Mouse (Mus musculus) adrenal gland, adult 2 months (tissue): Measurements from ENCODE around the gene Ergic1. TPM values are rescaled to one million over a fixed set of nuclear protein-coding genes. Genes with fewer than 3 reads are reported as not detected.

Experiments
- DNase-seq: peaks from one replicate; pipeline ENCODE4 v3.0.0; 2021
- polyA plus RNA-seq: library from polyadenylated mRNA; depleted of rRNA; stranded (reverse); fragments of >200 nt; gene quantifications from 2 replicates; pipeline ENCODE4 v1.2.3, GENCODE M21; 2012
- total RNA-seq, 2 experiments: library from RNA; stranded (reverse); gene quantifications; 2 replicates each; pipeline ENCODE4 v1.2.3; 2021

The Ergic1 gene
- total and polyA plus RNA-seq, 3 experiments: 156 to 170 (median 166) TPM

DNA sequence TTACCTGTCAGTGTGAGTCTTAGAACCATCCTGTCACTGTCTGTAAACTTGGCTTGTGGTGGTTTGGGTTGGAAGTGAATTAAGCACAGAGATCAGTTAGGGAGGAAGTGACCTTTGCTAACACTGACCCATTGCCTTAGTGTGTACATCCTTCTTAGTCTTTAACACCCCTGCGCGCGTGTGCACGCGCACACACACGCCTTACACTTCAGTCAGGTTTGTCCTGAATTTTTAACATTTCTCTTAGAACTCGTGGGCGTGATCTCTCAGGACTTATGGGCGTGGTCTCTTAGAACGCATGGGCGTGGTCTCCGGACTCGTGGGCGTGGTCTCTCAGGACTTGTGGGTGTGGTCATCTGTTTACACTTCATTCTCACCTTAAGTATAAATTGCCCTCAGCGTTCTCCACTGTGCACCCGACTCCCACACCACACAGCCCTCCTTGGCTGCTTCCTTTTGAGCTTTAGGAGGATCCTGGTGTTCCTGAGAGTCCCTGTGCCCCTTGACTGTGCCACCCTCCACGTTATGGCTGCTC is 39.7 kb downstream of the Ergic1 start:
- DNase-seq: no peak

DNA sequence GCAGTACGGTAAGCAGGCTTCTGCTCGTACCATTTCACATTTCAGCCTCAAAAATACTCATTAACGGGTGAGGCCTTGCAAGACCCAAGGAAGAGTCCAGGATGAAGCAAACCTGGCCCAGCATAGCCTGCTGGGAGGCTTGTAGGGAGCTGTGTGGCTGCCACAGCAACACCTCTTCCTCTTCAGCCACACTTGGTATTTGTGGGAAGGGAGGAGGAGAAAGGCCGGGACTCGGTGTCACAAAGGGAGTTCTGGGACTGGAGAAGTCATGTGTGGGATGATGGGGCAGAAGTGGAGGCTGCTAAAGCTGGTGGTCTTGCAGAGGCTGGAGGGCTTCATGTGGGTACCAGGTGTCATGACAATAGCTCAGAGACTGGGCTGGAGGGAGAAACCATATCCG is 40.2 kb downstream of the Ergic1 start:
- DNase-seq: no peak

DNA sequence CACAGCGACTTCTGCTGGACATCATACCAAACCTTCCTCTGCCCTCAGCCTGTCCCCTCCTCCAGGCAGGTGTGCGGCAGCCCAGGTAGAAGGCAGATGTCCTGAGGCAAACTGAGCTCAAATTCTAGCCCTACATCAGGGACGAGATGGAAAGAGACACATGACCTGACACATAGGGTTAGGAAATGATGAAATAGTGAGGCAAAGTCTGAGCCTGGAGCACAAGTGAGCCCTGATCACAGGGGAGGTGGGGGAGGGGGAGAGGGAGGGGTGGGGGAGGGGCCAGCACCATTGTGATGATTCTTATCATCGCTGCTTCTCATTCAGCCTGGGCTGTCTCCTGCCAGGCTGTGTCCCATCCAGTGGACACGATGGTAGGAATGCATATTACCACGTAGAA is 40.6 kb downstream of the Ergic1 start:
- no peak for DNase-seq

DNA sequence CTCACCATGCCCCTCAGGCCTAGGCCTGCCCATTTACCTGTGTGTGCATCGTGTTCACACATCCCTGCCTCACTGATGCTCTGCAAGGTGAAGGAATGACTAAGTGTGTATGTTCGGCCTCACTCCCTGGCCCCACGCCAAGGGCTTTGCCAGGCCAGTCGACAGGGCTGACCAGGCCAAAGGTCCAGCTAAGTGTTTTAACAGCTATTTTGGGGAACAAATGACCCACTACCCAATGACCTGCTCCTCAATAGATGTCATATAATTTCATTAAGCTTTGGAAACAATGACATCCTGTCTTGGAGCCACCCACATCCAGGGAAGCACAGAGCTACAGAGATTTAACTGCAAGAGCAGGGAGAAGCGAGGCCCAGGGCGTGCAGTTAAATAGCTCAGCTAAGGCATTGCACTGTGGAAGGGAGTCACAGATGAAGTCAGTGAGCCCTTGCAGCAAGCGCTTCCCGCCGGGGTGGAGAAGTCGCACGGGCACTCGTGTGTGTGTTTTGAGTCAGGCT is 41.1 kb downstream of the Ergic1 start:
- DNase-seq: peak; percentile 68

DNA sequence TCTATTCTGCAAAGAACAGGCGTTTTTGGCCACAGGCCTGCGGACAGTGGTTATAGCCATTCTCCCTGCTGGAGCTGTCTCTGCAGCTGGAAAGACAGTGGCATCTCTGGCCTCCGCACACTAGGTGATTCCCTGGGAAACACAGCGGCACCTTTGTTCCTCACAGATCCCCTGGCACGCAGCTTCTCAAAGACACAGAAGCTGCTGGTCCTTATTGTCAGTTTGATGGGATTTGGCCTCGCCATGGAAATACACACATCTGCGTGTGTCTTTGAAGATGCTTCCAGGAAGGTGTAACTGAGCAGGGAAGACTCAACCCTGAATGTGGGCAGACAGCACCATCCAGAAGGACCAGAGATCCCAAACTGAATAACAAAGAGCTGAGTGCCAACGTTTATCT is 42.0 kb downstream of the Ergic1 start:
- DNase-seq: no peak

DNA sequence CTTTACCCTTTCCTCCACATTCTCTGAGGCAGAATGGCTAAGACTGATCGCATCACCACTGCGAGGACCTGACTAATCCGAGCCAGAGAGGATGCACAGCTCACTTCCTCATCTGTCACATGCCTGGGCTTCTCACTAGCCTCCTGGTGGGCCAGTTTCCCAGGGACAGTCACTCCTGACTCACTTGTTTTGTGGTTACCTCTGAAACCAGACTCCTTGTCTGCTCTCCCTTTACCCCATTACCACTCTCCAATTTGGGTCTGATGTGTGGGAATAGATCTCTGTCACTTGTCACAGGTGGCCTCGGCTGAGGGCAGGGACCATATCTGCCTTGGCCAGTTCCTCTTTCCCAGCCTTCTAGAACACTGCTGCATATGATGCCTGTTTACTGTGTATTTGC is 44.3 kb downstream of the Ergic1 start:
- DNase-seq: peak; percentile 72

DNA sequence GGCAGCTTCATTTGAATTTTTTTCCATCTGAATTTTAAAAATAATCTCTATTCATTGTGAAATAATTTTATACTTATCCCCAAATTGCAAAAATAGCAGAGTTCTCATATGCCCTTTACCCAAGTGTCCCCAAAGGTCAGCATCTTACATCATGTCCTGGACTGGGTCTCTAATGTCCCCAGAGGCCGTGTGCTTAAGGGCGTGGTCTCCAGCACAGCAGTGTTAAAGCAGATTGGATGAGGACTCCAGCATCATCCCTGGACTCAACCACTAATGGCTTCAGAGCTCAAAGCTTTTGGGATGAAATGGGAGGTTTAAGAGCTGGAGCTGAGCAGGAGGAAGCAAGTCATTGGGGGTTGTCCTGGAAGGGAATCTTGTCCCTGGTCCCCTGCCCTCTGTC is 45.2 kb downstream of the Ergic1 start:
- peak; percentile 42 for DNase-seq

DNA sequence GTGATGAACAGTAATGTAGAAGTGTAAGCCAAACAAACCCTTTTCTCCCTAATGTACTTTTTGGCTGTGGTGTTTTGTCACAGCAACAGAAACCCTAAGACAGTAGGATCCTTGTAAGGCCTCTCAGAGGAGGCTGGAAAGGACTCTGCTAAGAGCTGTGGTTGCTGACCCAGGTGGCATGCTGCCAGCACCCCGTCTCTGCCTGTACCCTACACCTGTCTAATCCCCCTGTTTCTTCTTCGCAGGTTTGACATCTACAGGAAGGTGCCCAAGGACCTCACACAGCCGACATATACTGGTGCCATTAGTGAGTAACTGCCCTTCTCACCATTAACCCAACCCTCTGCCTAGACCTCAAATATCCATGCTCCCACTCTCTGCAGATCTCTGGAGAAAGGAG is 47.1 kb downstream of the Ergic1 start:
- no peak for DNase-seq

DNA sequence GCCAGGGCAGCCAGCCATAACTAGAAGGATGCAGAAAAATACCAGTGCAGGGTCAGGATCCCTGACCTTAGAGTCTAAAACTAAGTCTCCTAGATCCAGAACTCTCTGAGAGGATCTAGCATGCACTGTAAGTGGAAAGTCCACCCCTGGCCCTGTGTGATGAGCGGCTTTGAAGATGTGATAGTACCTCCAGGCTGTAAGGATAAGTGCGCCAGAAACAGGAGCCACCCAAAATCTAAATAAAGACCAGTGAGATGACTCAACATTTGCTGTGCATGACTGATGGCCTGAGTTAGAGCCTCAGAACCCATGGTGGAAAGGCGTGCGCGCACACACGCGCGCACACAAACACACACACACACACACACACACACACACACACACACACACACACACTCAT is 47.6 kb downstream of the Ergic1 start:
- no peak for DNase-seq

DNA sequence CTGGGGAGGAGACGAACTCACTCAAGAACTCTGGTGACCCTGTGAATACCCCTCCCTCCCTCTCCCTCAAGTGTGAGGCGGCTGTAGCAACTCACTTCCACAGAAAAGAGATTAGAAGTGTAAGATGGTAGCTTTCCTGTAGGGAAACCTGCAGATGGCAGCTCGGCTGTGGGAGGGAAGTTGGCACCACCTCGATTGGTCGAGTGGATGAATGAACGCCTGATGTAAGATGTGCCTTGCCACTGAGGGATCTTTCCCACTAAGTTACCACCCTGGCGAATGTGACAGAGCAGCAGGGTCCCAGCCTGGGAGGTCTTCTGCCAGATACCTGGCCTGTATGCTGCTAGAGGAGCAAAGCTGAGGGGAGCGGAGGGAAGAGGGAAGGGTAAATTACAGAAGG is 48.5 kb downstream of the Ergic1 start:
- no peak for DNase-seq

DNA sequence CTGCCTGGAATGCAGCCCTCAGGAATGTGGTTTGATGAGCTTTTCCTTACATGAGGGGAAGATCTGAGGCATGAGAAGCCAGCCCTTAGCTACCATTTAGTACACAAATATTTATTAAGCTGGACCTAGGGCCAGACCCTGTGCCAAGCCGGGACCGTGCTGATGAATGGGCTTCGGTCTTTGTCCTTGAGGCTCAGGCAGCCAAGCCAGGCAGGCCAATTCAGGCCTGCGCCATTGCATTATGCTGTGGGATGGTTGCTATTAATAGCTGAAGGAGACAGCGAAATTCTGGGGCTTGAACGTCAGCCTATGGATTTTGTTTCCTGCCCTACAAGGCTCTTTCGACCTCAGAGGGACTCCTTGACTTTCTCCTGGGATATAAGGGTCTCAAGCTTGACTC is 50.0 kb downstream of the Ergic1 start:
- DNase-seq: peak; percentile 87

DNA sequence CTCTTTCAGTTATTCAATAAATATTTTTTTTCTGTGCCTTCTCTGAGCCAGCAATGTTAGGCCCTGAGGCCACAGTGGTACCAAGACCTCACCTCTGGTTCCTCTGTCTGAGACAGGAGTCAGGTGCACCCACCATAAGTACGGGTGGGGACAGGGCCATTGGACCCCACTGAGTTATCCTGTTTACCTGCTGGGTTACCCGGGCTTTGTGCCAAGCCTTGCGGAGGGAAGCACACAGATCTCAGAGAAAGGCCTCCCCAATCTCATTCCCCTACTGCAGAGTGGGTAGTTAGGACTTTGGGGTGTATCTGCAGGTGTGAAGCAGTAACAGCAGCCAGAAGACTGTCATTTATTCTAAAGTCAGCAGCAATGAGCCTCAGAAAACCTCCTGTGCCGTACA is 50.6 kb downstream of the Ergic1 start:
- no peak for DNase-seq

DNA sequence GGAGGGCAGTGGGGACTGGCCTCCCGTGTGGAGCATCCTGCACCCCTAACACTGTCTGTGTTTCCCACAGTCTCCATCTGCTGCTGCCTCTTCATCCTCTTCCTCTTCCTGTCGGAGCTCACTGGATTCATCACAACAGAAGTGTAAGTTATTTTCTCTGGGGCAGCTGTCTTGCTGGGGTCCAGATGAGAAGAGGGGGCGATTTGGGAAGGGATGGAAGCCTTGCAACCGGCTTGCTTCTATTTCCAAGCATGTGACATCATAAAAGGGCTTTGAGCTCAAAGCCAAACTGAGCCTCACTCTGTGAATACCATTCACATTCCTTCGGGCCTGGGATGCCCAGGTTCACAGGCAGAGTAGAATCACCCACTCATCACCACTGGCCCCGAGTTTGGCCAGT is 53.0 kb downstream of the Ergic1 start:
- DNase-seq: no peak

DNA sequence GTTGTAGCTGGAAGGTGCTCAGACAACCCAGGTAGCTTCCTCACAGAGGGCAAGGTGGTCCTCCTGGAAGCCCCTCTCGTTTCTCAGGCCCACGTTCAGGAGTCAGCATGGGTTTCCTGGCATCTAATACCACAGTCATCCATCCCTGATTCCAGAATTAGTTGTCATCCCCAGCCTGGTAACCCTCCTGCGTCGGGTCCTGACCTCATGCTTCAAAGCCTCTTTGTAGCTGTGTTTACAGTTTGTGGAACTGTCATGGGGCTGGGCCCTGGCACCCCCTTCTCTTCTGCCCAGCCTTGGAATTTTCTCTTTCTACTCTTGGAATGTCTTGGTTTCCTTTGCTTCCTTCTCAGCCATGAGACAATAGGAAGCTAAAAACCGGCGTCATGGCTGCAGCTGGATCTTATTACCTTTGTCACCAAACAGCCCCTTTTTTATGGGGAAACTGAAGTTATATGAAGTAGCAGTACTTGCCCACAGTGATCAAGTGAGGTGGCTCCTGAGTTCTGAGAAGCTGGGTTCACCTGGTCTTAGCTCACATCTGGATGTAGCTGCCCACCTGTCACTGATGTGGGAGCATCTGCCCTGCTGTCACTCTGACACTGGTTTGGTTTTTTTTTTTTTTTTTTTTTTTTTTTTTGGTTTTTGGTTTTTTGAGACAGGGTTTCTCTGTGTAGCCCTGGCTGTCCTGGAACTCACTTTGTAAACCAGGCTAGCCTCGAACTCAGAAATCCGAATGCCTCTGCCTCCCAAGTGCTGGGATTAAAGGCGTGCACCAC is 53.6 kb downstream of the Ergic1 start:
- no peak for DNase-seq

DNA sequence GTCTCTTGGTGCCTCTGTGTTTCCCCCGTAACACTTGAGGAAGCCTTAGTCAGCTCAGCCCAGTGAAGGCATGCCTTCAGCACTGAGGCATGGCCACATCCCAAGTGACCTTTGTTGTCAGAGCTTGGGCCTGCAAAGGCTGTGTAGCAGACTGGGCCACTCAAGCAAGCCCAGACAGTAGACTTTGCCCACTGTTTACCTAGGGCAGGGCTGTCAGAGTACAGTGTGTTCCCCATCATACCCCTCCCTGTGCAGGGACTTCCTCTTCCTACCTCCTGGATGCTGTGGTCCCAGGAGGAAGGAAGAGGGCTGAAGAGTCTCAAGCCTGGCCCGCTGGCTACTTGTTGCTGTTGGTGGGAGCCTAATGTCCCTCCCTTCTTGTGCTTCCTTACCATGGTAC is 55.4 kb downstream of the Ergic1 start:
- DNase-seq: peak; percentile 34

DNA sequence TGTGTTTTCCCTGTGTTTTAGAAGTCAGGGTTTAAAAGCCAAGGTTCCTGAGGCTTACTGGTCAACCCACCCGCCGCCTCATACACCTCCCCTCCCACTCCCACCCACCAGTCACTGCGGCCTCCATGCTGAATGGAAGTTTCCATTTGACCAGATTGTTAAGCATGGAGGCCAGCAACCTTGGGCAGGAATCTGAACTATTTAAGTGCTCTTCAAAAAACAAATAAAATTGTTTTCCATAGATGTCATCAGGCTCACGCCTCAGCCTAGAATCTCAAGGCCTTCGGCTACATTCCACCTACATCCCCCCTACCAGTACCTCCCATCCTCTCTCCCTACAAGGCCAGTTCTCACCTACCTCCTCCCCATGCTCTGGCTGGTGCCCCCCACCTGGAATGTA is 57.2 kb downstream of the Ergic1 start:
- peak; percentile 65 for DNase-seq

DNA sequence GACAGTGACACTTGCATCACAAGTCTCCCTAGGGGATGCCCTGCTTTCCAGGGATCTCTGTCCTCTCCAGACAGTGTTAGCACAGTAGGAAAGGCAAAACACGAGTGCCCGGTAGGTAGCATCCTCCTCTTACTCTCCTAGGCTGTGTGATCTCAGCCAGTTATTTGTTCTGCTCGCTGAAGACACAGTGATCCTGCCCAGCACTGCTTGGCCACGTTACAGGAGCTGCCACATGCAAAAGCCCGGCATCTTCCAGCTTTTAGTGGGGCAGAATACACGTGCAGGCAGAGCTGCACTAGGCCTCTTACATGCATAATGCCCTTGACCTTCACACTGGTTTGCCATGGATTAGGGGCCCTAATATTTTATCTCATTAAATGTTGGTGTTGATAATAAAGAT is 58.3 kb downstream of the Ergic1 start:
- peak; percentile 45 for DNase-seq

DNA sequence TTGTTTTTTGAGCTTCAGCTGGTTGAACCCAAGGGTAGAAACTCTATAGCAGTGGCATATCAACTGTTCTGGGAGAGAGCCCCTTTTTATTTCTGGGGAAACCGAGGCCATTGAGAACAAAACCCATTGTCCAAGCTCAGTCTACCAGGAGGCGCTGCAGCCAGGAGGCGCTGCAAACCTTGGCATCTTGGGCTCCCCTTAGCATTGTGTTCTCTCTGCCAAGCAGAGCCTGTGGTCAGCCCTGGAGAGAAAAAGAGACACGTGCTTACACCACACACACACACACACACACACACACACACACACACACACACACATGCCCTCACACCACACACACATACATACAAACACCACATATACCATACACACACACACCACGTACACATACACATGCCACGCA is 59.0 kb downstream of the Ergic1 start:
- DNase-seq: no peak

DNA sequence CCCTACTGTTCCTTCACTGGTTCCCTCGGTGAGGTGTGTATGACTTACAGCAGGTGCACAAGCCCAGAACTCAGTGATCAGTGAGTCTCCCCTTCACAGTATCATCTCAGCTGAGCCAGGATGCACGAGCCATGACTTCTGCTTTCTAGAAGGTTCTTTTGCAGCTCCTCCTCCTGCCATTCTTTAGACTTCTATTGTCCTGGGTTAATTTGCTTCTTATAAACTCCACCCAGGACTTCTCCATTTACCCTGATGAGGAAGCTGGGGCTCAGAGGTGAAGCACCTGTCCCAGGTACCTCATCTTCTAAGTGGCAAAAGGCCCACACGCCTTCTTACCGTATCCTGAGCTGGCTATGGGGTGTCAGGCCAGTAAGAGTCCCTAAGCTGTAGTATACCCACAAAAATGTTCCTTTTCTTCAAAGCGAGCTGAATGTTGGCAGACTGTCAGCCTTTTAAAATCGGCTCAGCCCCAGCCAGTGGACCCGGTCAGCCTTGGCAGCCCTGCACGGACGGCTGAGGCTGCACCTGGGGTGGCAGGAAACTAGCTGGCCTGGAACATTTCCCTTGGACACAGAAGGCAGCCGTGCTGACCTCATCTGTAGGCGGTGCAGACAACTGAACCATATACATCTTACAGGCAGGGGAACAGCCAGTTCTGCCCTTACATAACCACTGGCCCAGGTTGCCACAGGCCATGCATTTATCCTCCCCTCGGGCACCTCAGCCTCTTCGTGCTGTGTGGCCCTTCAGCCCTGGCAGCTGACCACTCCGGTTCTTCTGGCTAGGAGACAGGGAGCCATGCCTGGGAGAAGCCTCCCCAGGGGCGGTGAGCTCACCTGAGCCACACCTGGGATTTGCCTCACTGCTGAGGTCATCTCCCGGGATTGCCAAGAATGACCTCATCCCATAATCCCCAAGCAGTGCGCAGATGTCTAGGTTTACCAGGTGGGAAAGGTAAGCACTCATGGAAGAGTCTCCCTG is 59.8 kb downstream of the Ergic1 start:
- peak; percentile 81 for DNase-seq

DNA sequence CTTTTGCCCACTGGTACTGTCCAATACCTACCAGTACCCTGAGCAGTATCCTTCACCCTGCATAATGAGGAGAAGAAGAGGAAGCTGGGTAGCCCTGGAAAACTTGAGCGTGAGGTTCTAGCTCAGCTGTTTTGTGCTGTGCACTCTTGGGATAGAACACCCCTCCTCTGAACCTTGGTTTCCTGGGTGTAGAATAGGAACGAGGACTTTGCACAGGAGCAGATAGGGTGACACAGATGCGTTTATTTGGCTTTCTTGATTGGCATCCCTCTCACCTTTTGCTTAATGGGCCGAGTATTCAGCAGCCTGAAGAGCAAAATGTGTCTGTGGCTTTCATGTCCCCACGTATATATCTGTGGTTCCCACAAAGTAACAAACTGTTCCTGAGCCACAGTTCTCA is 60.6 kb downstream of the Ergic1 start:
- DNase-seq: no peak

DNA sequence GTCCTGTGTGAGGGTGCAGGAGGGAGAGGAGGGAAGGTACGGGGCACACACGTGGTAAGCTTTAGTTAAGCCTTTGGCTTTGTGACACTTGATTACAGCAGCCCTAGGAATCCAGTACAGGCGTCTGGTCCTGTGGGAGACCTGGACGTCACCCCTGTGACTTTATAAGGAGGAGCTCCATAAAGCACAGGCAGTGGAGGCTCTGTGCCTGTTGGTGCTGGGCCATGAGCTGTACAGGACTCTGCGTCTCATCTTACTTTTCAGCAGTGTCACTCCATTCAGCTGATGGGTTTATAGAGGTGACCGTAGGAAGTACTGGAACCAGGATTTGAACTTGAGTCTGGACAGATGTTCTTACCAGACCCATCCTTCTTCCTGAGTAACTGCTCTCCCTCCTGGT is 62.7 kb downstream of the Ergic1 start:
- no peak for DNase-seq

DNA sequence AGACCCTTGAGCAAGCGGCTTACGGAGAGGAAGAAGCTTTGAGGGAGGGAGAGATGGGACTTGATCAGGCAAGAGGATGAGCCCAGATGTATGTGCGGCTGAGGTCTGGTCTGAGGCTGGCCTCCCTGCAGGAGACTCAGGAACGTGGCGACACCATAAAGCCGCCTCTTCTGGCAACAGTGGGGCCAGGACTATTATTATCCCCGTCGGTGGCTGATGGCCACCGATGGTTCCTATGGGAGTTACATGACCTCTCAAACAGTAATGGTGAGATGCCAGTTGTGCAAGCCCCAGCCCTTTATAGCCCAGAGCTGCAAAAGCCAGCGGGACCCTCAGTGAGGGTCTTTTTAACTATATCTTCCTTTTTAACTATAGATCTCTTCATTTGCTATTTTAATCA is 63.7 kb downstream of the Ergic1 start:
- no peak for DNase-seq

DNA sequence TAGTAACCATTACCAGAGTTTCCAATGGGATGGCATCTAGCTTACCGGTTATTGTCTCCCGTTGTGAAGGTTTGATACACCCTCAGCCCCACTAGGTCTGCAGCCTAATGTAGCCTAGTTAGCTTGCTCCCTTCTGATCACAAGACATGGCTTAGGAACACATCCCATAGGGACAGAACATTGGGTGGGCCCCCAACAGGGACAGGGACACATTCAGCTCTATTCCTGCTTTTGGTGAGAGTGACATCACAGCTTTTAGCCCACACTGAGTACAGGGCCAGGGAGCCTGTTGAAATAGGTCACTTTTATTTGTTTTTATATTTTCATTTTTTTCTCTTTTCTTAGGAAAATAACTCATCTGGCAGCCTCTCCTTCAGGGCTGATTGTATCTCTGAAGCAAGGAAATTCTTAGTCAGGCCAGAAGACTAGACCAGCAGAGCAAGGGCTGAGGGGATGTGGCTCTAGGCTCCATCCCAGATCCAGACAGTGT is 64.3 kb downstream of the Ergic1 start:
- no peak for DNase-seq
